Mouse (Mus musculus) ES-E14 (cell line): ENCODE measurements at regions not wholly inside any gene's neighbourhood (a gene's known extent, or its start where the extent isn't known, plus 50 kb on each side); places are given as distances from the start of the nearest gene placed in this dataset.

ENCODE experiments used
- DNase-seq: peaks from one replicate; pipeline ENCODE4 v3.0.0-alpha.2; 2013; ENCODE audit warnings: low read depth, low spot score
- H3K27ac ChIP-seq: 2 replicates; pipeline ENCODE4 v1.5.1; 2012; ENCODE audit warnings: low read depth, mild to moderate bottlenecking, low read length, moderate library complexity, mixed read lengths; ENCODE audit not compliant: poor library complexity, insufficient read depth, severe bottlenecking
- H3K36me3 ChIP-seq: 2 replicates; pipeline ENCODE4 v1.6.1; 2012; ENCODE audit warnings: mild to moderate bottlenecking, low read length, moderate library complexity, mixed read lengths; ENCODE audit not compliant: control insufficient read depth, poor library complexity, insufficient read depth, severe bottlenecking
- H3K4me1 ChIP-seq, 2 experiments: fragments of 150-350 bp in 1 of 2; sonication (generic) in 1 of 2; 2 replicates each; pipeline ENCODE4 v1.6.1; 2012; ENCODE audit warnings: low read length in 2 of 2, mild to moderate bottlenecking in 1 of 2, mixed read lengths in 1 of 2; ENCODE audit not compliant: control insufficient read depth in 2 of 2, insufficient read depth in 2 of 2, poor library complexity in 1 of 2
- H3K4me3 ChIP-seq, 2 experiments: fragments of 150-350 bp in 1 of 2; sonication (generic) in 1 of 2; 2 replicates each; pipeline ENCODE4 v1.5.1; 2012; ENCODE audit warnings: low read length in 2 of 2, low read depth in 1 of 2, mild to moderate bottlenecking in 1 of 2, mixed read lengths in 1 of 2; ENCODE audit not compliant: insufficient read depth in 1 of 2, poor library complexity in 1 of 2, severe bottlenecking in 1 of 2
- H3K9ac ChIP-seq: 2 replicates; pipeline ENCODE4 v1.6.1; 2012; ENCODE audit warnings: low read depth, mild to moderate bottlenecking, low read length, mixed read lengths; ENCODE audit not compliant: poor library complexity, insufficient read depth, severe bottlenecking
- H3K9me3 ChIP-seq: fragments of 150-350 bp; sonication (generic); 2 replicates; pipeline ENCODE4 v1.6.1; 2012; ENCODE audit warnings: low read depth, mild to moderate bottlenecking, low read length; ENCODE audit not compliant: control insufficient read depth, insufficient read depth
- CHD2 ChIP-seq: IDR thresholded peaks from 2 replicates; pipeline ENCODE4 v1.6.1; 2014; ENCODE audit warnings: mild to moderate bottlenecking, low read depth, low read length, inconsistent platforms
- HCFC1 ChIP-seq: IDR thresholded peaks from 2 replicates; pipeline ENCODE4 v1.6.1; 2012; ENCODE audit warnings: low read length, inconsistent platforms, borderline replicate concordance; ENCODE audit not compliant: insufficient read depth
- MAFK ChIP-seq: IDR thresholded peaks from 2 replicates; pipeline ENCODE4 v1.6.1; 2014; ENCODE audit warnings: mild to moderate bottlenecking, low read depth, low read length, inconsistent platforms; ENCODE audit not compliant: insufficient read depth
- ZC3H11A ChIP-seq: IDR thresholded peaks from 2 replicates; pipeline ENCODE4 v1.6.1; 2012; ENCODE audit warnings: low read depth, mild to moderate bottlenecking, inconsistent platforms, low read length, borderline replicate concordance
- ZNF384 ChIP-seq: IDR thresholded peaks from 2 replicates; pipeline ENCODE4 v1.6.1; 2012; ENCODE audit warnings: low read depth, low read length, inconsistent platforms
- in situ Hi-C, 2 experiments: fragments of 600-800 bp; cut with MboI; formaldehyde crosslinking; loops; one replicate each; pipeline ENCODE4 v1.15.1; 2025; ENCODE audit warnings: low sequenced_read_pairs in 2 of 2, inconsistent platforms in 1 of 2; ENCODE audit not compliant: unreplicated experiment in 2 of 2

- no peaks in the 10 kb centered on the region; the same call in 1 of the 2 replicates for H3K9me3 ChIP-seq
- H3K27ac ChIP-seq: no peak overlapping the region
- no peaks in the 10 kb centered on the region for H3K36me3 ChIP-seq
- TF ChIP-seq HCFC1 (no peak), MAFK (no peak)
- H3K4me1 ChIP-seq: no peaks in the 10 kb centered on the region
- no peak overlapping the region for H3K4me3 ChIP-seq
- DNase-seq: no peak
- in situ Hi-C loops: no loop called here
- H3K9ac ChIP-seq: no peak overlapping the region
These were observed 93.8 kb upstream of the Wdpcp start for GRCm38 (mm10) chr11:21478191-21478590.

GRCm38 (mm10) chr11:21470711-21471110 lies 99.7 kb upstream of the Ugp2 start:
- no peak for DNase-seq
- Histone ChIP-seq H3K27ac (no peak overlapping the region), H3K9me3 (no peaks in the 10 kb centered on the region), H3K4me3 (no peak overlapping the region), H3K9ac (no peak overlapping the region), H3K4me1 (no peaks in the 10 kb centered on the region), H3K36me3 (no peaks in the 10 kb centered on the region)
- in situ Hi-C loops: no loop called here
- TF ChIP-seq HCFC1 (no peak), CHD2 (no peak), ZC3H11A (no peak), ZNF384 (no peak), MAFK (no peak)

GRCm38 (mm10) chr11:21468465-21468864 lies 97.5 kb upstream of the Ugp2 start:
- Histone ChIP-seq H3K9ac (no peak overlapping the region), H3K36me3 (no peaks in the 10 kb centered on the region), H3K27ac (no peak overlapping the region), H3K4me3 (no peak overlapping the region), H3K9me3 (no peaks in the 10 kb centered on the region), H3K4me1 (no peaks in the 10 kb centered on the region)
- no peak for TF ChIP-seq ZNF384
- TF ChIP-seq ZC3H11A: peak; percentile 69; the same call in 1 of the 2 replicates
- 0 out of 2 replicates have a peak, but pooled peaks have one; percentile 7 for TF ChIP-seq MAFK
- no peak for TF ChIP-seq CHD2
- DNase-seq: peak; percentile 42
- in situ Hi-C loops: no loop called here

GRCm38 (mm10) chr11:21460011-21460410 lies 89.0 kb upstream of the Ugp2 start:
- Histone ChIP-seq H3K9ac (no peak overlapping the region), H3K4me3 (no peak overlapping the region), H3K4me1 (no peaks in the 10 kb centered on the region), H3K36me3 (no peaks in the 10 kb centered on the region), H3K27ac (no peak overlapping the region), H3K9me3 (no peaks in the 10 kb centered on the region)
- no peak for DNase-seq
- in situ Hi-C loops: loop anchor here in 1 of 2 experiments (5.0 kb wide), 1 partner anchor 153 kb away; no protein-coding TSS in a partner anchor
- TF ChIP-seq CHD2 (no peak), ZC3H11A (no peak), HCFC1 (no peak), MAFK (no peak), ZNF384 (no peak)
